Mouse (Mus musculus) MEL (cell line): ENCODE results near the gene Plekho1. TPM values are rescaled to one million over a fixed set of nuclear protein-coding genes. Genes with fewer than 3 reads are reported as not detected.
"Not testable (repeated sequence)": the region's sequence is repeated elsewhere in the genome, so short reads cannot be mapped to it uniquely, and the experiment has no call there.

ENCODE experiments used
- DNase-seq: peaks from one replicate; pipeline ENCODE4 v3.0.0; 2011; ENCODE audit warnings: low read depth, low spot score
- H3K27ac ChIP-seq: 2 replicates; pipeline ENCODE4 v1.5.1; 2012; ENCODE audit warnings: low read depth, mild to moderate bottlenecking, control low read depth, low read length, moderate library complexity; ENCODE audit not compliant: control insufficient read depth
- H3K27me3 ChIP-seq, 2 experiments: fragments of 150-350 bp in 1 of 2; sonication (generic) in 1 of 2; 2 replicates each; pipeline ENCODE4 v1.6.1; 2012; ENCODE audit warnings: low read length in 2 of 2, mild to moderate bottlenecking in 2 of 2, improper control_type of control experiment in 1 of 2, moderate library complexity in 1 of 2; ENCODE audit not compliant: insufficient read depth in 2 of 2, control insufficient read depth in 1 of 2
- H3K36me3 ChIP-seq, 2 experiments: 2 replicates each; pipeline ENCODE4 v1.6.1; 2012 to 2014; ENCODE audit warnings: low read length in 2 of 2, improper control_type of control experiment in 1 of 2, inconsistent platforms in 1 of 2, mild to moderate bottlenecking in 1 of 2; ENCODE audit not compliant: insufficient read depth in 2 of 2, control insufficient read depth in 1 of 2
- H3K4me1 ChIP-seq, 2 experiments: fragments of 150-350 bp in 1 of 2; sonication (generic) in 1 of 2; 2 replicates each; pipeline ENCODE4 v1.6.1; 2012; ENCODE audit warnings: low read length in 2 of 2, improper control_type of control experiment in 1 of 2, mild to moderate bottlenecking in 1 of 2; ENCODE audit not compliant: insufficient read depth in 2 of 2, control insufficient read depth in 1 of 2
- H3K4me3 ChIP-seq, 2 experiments: fragments of 150-350 bp in 1 of 2; sonication (generic) in 1 of 2; 2 replicates each; pipeline ENCODE4 v1.5.1; 2012; ENCODE audit warnings: low read depth in 2 of 2, low read length in 2 of 2, mild to moderate bottlenecking in 2 of 2, moderate library complexity in 2 of 2, control low read depth in 1 of 2, improper control_type of control experiment in 1 of 2; ENCODE audit not compliant: control insufficient read depth in 1 of 2, insufficient read depth in 1 of 2
- H3K79me2 ChIP-seq: 2 replicates; pipeline ENCODE4 v1.6.1; 2012; ENCODE audit warnings: mild to moderate bottlenecking, low read length, moderate library complexity; ENCODE audit not compliant: control insufficient read depth, poor library complexity, insufficient read depth
- H3K9ac ChIP-seq: 2 replicates; pipeline ENCODE4 v1.6.1; 2012; ENCODE audit warnings: low read depth, mild to moderate bottlenecking, control low read depth, low read length, moderate library complexity; ENCODE audit not compliant: control insufficient read depth, poor library complexity, severe bottlenecking
- H3K9me3 ChIP-seq: fragments of 150-350 bp; sonication (generic); replicated peaks from 2 replicates; pipeline ENCODE4 v1.6.1; 2012; ENCODE audit warnings: mild to moderate bottlenecking, low read length, improper control_type of control experiment, moderate library complexity; ENCODE audit not compliant: insufficient read depth
- BHLHE40 ChIP-seq: IDR thresholded peaks from 2 replicates; pipeline ENCODE4 v1.6.1; 2012; ENCODE audit warnings: low read depth, mild to moderate bottlenecking, inconsistent platforms, low read length, improper control_type of control experiment, borderline replicate concordance
- CHD2 ChIP-seq: IDR thresholded peaks from 2 replicates; pipeline ENCODE4 v1.6.1; 2011; ENCODE audit warnings: low read length, improper control_type of control experiment
- CTCF ChIP-seq, 3 experiments: IDR thresholded peaks in 2 of 3; conservative IDR thresholded peaks in 1 of 3; 2 replicates each; pipeline ENCODE4 v1.5.1; 2011 to 2012; ENCODE audit warnings: low read length in 3 of 3, low read depth in 2 of 3, mild to moderate bottlenecking in 2 of 3, improper control_type of control experiment in 1 of 3, inconsistent platforms in 1 of 3, mixed read lengths in 1 of 3, moderate library complexity in 1 of 3; ENCODE audit not compliant: control insufficient read depth in 1 of 3, insufficient read depth in 1 of 3, poor library complexity in 1 of 3, severe bottlenecking in 1 of 3
- E2F4 ChIP-seq: IDR thresholded peaks from 2 replicates; pipeline ENCODE4 v1.6.1; 2011; ENCODE audit warnings: low read depth, low read length, improper control_type of control experiment, borderline replicate concordance
- EP300 ChIP-seq, 2 experiments: IDR thresholded peaks; 2 replicates each; pipeline ENCODE4 v1.6.1; 2011; ENCODE audit warnings: improper control_type of control experiment in 2 of 2, low read length in 2 of 2, low read depth in 1 of 2, mild to moderate bottlenecking in 1 of 2
- ETS1 ChIP-seq: IDR thresholded peaks from 2 replicates; pipeline ENCODE4 v1.6.1; 2012; ENCODE audit warnings: low read depth, mild to moderate bottlenecking, inconsistent platforms, low read length, improper control_type of control experiment, moderate library complexity
- GABPA ChIP-seq: IDR thresholded peaks from 2 replicates; pipeline ENCODE4 v1.6.1; 2012; ENCODE audit warnings: low read depth, mild to moderate bottlenecking, inconsistent platforms, low read length, improper control_type of control experiment, moderate library complexity
- MAZ ChIP-seq: IDR thresholded peaks from 2 replicates; pipeline ENCODE4 v1.6.1; 2012; ENCODE audit warnings: low read depth, mild to moderate bottlenecking, inconsistent platforms, low read length, improper control_type of control experiment
- MEF2A ChIP-seq: IDR thresholded peaks from 2 replicates; pipeline ENCODE4 v1.6.1; 2014; ENCODE audit warnings: low read depth, mild to moderate bottlenecking, inconsistent platforms, low read length, improper control_type of control experiment; ENCODE audit not compliant: poor library complexity, insufficient replicate concordance, severe bottlenecking; ENCODE audit errors: extremely low read depth
- POLR2A ChIP-seq, 2 experiments: IDR thresholded peaks; 2 replicates each; pipeline ENCODE4 v1.6.1; 2011 to 2012; ENCODE audit warnings: low read length in 2 of 2, mild to moderate bottlenecking in 2 of 2, control low read depth in 1 of 2, improper control_type of control experiment in 1 of 2, low read depth in 1 of 2, moderate library complexity in 1 of 2; ENCODE audit not compliant: control insufficient read depth in 1 of 2, insufficient read depth in 1 of 2, poor library complexity in 1 of 2
- POLR2AphosphoS2 ChIP-seq: IDR thresholded peaks from 2 replicates; pipeline ENCODE4 v1.6.1; 2011; ENCODE audit warnings: low read length, improper control_type of control experiment
- TAL1 ChIP-seq: IDR thresholded peaks from 2 replicates; pipeline ENCODE4 v1.6.1; 2012; ENCODE audit warnings: mild to moderate bottlenecking, inconsistent platforms, low read length, moderate library complexity, mixed read lengths
- UBTF ChIP-seq: IDR thresholded peaks from 2 replicates; pipeline ENCODE4 v1.6.1; 2012; ENCODE audit warnings: low read depth, mild to moderate bottlenecking, inconsistent platforms, low read length, improper control_type of control experiment, moderate library complexity, borderline replicate concordance; ENCODE audit not compliant: insufficient read depth
- ZC3H11A ChIP-seq: IDR thresholded peaks from 2 replicates; pipeline ENCODE4 v1.6.1; 2012; ENCODE audit warnings: low read depth, mild to moderate bottlenecking, inconsistent platforms, low read length, improper control_type of control experiment
- ZKSCAN1 ChIP-seq: IDR thresholded peaks from 2 replicates; pipeline ENCODE4 v1.6.1; 2012; ENCODE audit warnings: low read depth, mild to moderate bottlenecking, inconsistent platforms, low read length, improper control_type of control experiment, moderate library complexity
- ZNF384 ChIP-seq: IDR thresholded peaks from 2 replicates; pipeline ENCODE4 v1.6.1; 2012; ENCODE audit warnings: low read depth, mild to moderate bottlenecking, inconsistent platforms, low read length, improper control_type of control experiment
- polyA plus RNA-seq, 2 experiments: library from polyadenylated mRNA; stranded (reverse) in 1 of 2; unstranded in 1 of 2; fragments of >175 nt in 1 of 2; fragments of >200 nt in 1 of 2; gene quantifications; 2 replicates each; pipeline versions ENCODE4 v1.2.1 to v1.2.4; 2012; ENCODE audit warnings: low replicate concordance in 2 of 2, low read depth in 1 of 2; ENCODE audit not compliant: insufficient read length in 2 of 2, insufficient read depth in 1 of 2, missing spikeins in 1 of 2
- total RNA-seq: library from RNA; depleted of rRNA; stranded (reverse); fragments of 300-350 nt; gene quantifications from 2 replicates; pipeline ENCODE4 v1.2.3, GENCODE M21; 2012

Plekho1 gene
- total and polyA plus RNA-seq, 3 experiments: 4.2 to 19.2 TPM; not detected in 1

- DNase-seq, H3K4me3 ChIP-seq, H3K9me3 ChIP-seq, H3K79me2 ChIP-seq, H3K36me3 ChIP-seq, H3K27ac ChIP-seq, H3K27me3 ChIP-seq, H3K9ac ChIP-seq, H3K4me1 ChIP-seq: not testable (repeated sequence)
- TF ChIP-seq ZNF384: peak; percentile 58
These were observed 18.2 kb downstream of the Plekho1 start for GRCm38 (mm10) chr3:95977587-95977986.

GRCm38 (mm10) chr3:95977079-95977478, 18.7 kb downstream of the Plekho1 start:
- H3K9ac ChIP-seq: no peak overlapping the region
- DNase-seq: peak; percentile 68
- TF ChIP-seq ZNF384: peak; percentile 92
- TF ChIP-seq ZKSCAN1: no peak
- no peaks in the 10 kb centered on the region for H3K9me3 ChIP-seq
- no peak overlapping the region for H3K4me3 ChIP-seq
- H3K36me3 ChIP-seq: no peaks in the 10 kb centered on the region
- no peaks in the 10 kb centered on the region for H3K79me2 ChIP-seq
- H3K4me1 ChIP-seq: peaks cover 0 to 6% of the 10 kb centered on the region in 2 experiments; a peak in 3 of 4 replicates
- peaks cover 2 to 3% of the 10 kb centered on the region in 2 experiments; a peak in 3 of 4 replicates for H3K27me3 ChIP-seq
- no peak overlapping the region for H3K27ac ChIP-seq

GRCm38 (mm10) chr3:95972873-95973634, 22.7 kb downstream of the Plekho1 start:
- no peak for DNase-seq
- no peaks in the 10 kb centered on the region for H3K36me3 ChIP-seq
- no peaks in the 10 kb centered on the region for H3K79me2 ChIP-seq
- no peaks in the 10 kb centered on the region for H3K9me3 ChIP-seq
- no peak overlapping the region for H3K4me3 ChIP-seq
- no peak overlapping the region for H3K27ac ChIP-seq
- H3K27me3 ChIP-seq: peaks cover 2 to 4% of the 10 kb centered on the region in 2 experiments; a peak in 3 of 4 replicates
- TF ChIP-seq UBTF: no peak
- no peak for TF ChIP-seq EP300 (IDR thresholded peaks at IDR 0.05; ENCODE audit: low read depth in 1 of 2, low read length in 2 of 2)
- no peak for TF ChIP-seq GABPA
- no peak for TF ChIP-seq CHD2
- TF ChIP-seq ETS1: no peak
- TF ChIP-seq MEF2A: no peak
- no peak for TF ChIP-seq E2F4
- no peak for TF ChIP-seq ZC3H11A
- no peak for TF ChIP-seq MAZ
- no peak for TF ChIP-seq CTCF (IDR thresholded peaks at IDR 0.05 in 2 of 3, conservative IDR thresholded peaks at IDR 0.05 in 1 of 3; ENCODE audit: control insufficient read depth in 1 of 3, insufficient read depth in 1 of 3, low read depth in 2 of 3, low read length in 3 of 3, poor library complexity in 1 of 3, severe bottlenecking in 1 of 3)
- no peak for TF ChIP-seq TAL1
- TF ChIP-seq POLR2A (IDR thresholded peaks at IDR 0.05; ENCODE audit: control insufficient read depth in 1 of 2, insufficient read depth in 1 of 2, low read depth in 1 of 2, low read length in 2 of 2, poor library complexity in 1 of 2): no peak
- no peak for TF ChIP-seq POLR2AphosphoS2
- no peak for TF ChIP-seq BHLHE40
- TF ChIP-seq, all 39 proteins: peak for 0
- no peak overlapping the region for H3K9ac ChIP-seq
- peaks cover 0 to 4% of the 10 kb centered on the region in 2 experiments; a peak in 2 of 4 replicates for H3K4me1 ChIP-seq
